Mouse (Mus musculus) lung, postnatal 0 days (tissue): ENCODE results near the gene Smco4. TPM values are rescaled to one million over a fixed set of nuclear protein-coding genes. Genes with fewer than 3 reads are reported as not detected.
A peak's percentile ranks its signal among the peaks of the same experiment; 100 is the strongest.

Source experiments
- ATAC-seq: fragments of 200-750 bp; cut with Nextera tagmentation; 2 replicates; pipeline ENCODE4 v1.8.0; 2017; ENCODE audit warnings: moderate library complexity
- DNase-seq: peaks from one replicate; pipeline ENCODE4 v3.0.0-alpha.2; 2016; ENCODE audit warnings: low spot score
- H3K27ac ChIP-seq: fragments of 300-500 bp; sonication (generic); 2 replicates; pipeline ENCODE4 v1.5.1; 2014; ENCODE audit warnings: antibody characterized with exemption, mild to moderate bottlenecking, low read length, mixed read lengths
- H3K27me3 ChIP-seq: fragments of 300-500 bp; sonication (generic); replicated peaks from 2 replicates; pipeline ENCODE4 v1.6.1; 2014; ENCODE audit warnings: low read length, mixed read lengths; ENCODE audit not compliant: insufficient read depth
- H3K36me3 ChIP-seq: fragments of 300-500 bp; sonication (generic); 2 replicates; pipeline ENCODE4 v1.6.1; 2014; ENCODE audit warnings: low read length, mixed read lengths; ENCODE audit not compliant: insufficient read depth
- H3K4me1 ChIP-seq: fragments of 300-500 bp; sonication (generic); 2 replicates; pipeline ENCODE4 v1.6.1; 2014; ENCODE audit warnings: antibody characterized with exemption, low read depth, low read length, mixed read lengths; ENCODE audit not compliant: insufficient read depth
- H3K4me2 ChIP-seq: fragments of 300-500 bp; sonication (generic); replicated peaks from 2 replicates; pipeline ENCODE4 v1.6.1; 2014; ENCODE audit warnings: low read depth, mild to moderate bottlenecking, low read length, moderate library complexity, mixed read lengths
- H3K4me3 ChIP-seq: fragments of 300-500 bp; sonication (generic); 2 replicates; pipeline ENCODE4 v1.5.1; 2014; ENCODE audit warnings: low read depth, low read length
- H3K9ac ChIP-seq: fragments of 300-500 bp; sonication (generic); replicated peaks from 2 replicates; pipeline ENCODE4 v1.6.1; 2014; ENCODE audit warnings: low read depth, mild to moderate bottlenecking
- H3K9me3 ChIP-seq: fragments of 300-500 bp; sonication (generic); 2 replicates; pipeline ENCODE4 v1.6.1; 2016; ENCODE audit warnings: low read length, mixed read lengths
- CTCF ChIP-seq: IDR thresholded peaks from 2 replicates; pipeline ENCODE4 v1.5.1; 2016; ENCODE audit warnings: antibody characterized with exemption, mild to moderate bottlenecking
- EP300 ChIP-seq: IDR thresholded peaks from 2 replicates; pipeline ENCODE4 v1.6.1; 2016; ENCODE audit warnings: antibody characterized with exemption, mild to moderate bottlenecking, control low read depth
- WGBS: fragments of 180-500 bp; shearing (Covaris S2); extraction: QIAGEN DNeasy Blood & Tissue Kit; methylation state at CpG from one replicate; pipeline ENCODE4 v1.1.7; 2014; 5-methylcytosine and 5-hydroxymethylcytosine counted together
- polyA plus RNA-seq: library from polyadenylated mRNA; unstranded; fragments of >200 nt; fragmentation: Nextera tagmentation; extraction: Ambion mirVana; gene quantifications from 2 replicates; pipeline ENCODE4 v1.2.1, GENCODE M21; 2015

Gene Smco4
- polyA plus RNA-seq, 1 experiment from 2014 or later: 3.8 TPM

DNA sequence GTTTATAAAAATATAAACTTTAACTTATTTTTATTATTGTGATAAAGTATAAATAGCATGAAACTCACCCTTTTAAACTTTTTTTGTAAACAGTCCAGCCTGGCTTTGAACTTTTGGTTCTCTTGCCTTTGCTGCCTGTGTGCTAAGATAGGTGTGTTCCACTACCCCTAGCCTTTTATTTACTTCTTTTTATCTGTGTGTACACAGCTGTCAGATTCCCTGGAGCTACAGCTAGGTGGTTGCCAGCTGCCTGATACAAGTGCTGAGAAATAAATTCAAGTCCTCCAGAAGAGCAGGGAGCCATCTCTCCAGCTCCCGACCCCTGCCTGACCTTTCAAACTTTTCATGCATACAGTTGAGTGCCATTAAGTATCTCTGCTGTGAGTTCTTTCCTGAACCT lies 12.1 kb downstream of the Smco4 start:
- Histone ChIP-seq H3K4me3 (no peak overlapping the region), H3K9ac (no peak overlapping the region), H3K9me3 (no peaks in the 10 kb centered on the region), H3K27me3 (no peaks in the 10 kb centered on the region), H3K27ac (no peak overlapping the region), H3K4me1 (peaks cover 12% of the 10 kb centered on the region; the same call in 1 of the 2 replicates), H3K4me2 (no peak overlapping the region), H3K36me3 (no peaks in the 10 kb centered on the region)
- ATAC-seq (peak; percentile 9; the same call in 1 of the 2 replicates), DNase-seq (no peak)
- 33% methylated on average over 1 of the region's 1 CpGs for WGBS
- TF ChIP-seq CTCF (no peak), EP300 (no peak)

GRCm38 (mm10) chr9:15506863-15507262 lies 13.6 kb downstream of the Smco4 start:
- DNase-seq (no peak), ATAC-seq (no peak)
- 62% methylated on average over 3 of the region's 3 CpGs for WGBS
- Histone ChIP-seq H3K9me3 (no peaks in the 10 kb centered on the region), H3K36me3 (no peaks in the 10 kb centered on the region), H3K4me1 (peaks cover 12% of the 10 kb centered on the region; the same call in 1 of the 2 replicates), H3K27ac (peak overlapping the region; percentile 47), H3K4me3 (no peak overlapping the region), H3K4me2 (no peak overlapping the region), H3K27me3 (no peaks in the 10 kb centered on the region), H3K9ac (no peak overlapping the region)
- TF ChIP-seq CTCF (no peak), EP300 (no peak)

DNA sequence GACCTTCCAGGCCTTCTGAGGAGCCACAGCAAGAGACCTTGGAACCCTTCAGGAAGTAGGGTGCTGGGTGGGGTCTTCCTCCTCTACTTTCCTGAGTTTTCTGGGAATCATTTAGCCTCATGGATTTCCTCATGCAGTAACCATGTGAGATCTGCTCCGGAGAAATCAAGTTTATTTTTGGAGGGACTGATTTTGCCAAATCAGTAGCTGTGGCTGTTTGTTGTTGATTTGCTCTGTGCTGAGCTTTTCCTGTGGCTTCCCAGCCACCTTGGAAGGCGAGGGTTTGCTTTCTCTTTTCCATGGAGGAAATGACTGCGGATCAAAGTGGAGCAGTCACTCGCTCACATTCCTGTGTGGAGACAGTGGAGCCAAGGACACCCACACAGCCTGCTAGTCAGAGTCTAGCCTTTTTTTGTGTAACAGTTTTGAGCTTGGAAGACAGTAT lies 14.2 kb downstream of the Smco4 start:
- H3K4me3 ChIP-seq: no peak overlapping the region
- H3K9me3 ChIP-seq: no peaks in the 10 kb centered on the region
- DNase-seq: no peak
- H3K27me3 ChIP-seq: no peaks in the 10 kb centered on the region
- H3K27ac ChIP-seq: peak overlapping the region; percentile 47
- H3K4me1 ChIP-seq: peaks cover 12% of the 10 kb centered on the region; the same call in 1 of the 2 replicates
- TF ChIP-seq EP300 (peak; percentile 31), CTCF (no peak)
- ATAC-seq: peak; percentile 42
- 31% methylated on average over 4 of the region's 4 CpGs for WGBS
- H3K36me3 ChIP-seq: no peaks in the 10 kb centered on the region
- no peak overlapping the region for H3K4me2 ChIP-seq
- H3K9ac ChIP-seq: no peak overlapping the region

- Histone ChIP-seq H3K9me3 (no peaks in the 10 kb centered on the region), H3K4me3 (no peak overlapping the region), H3K4me1 (peaks cover 12% of the 10 kb centered on the region; the same call in 1 of the 2 replicates), H3K9ac (no peak overlapping the region), H3K4me2 (no peak overlapping the region), H3K36me3 (no peaks in the 10 kb centered on the region), H3K27me3 (no peaks in the 10 kb centered on the region), H3K27ac (no peak overlapping the region)
- 27% methylated on average over 3 of the region's 3 CpGs for WGBS
- ATAC-seq (no peak), DNase-seq (no peak)
- TF ChIP-seq CTCF (no peak), EP300 (no peak)
Observed at GRCm38 (mm10) chr9:15509363-15509762, 16.1 kb downstream of the Smco4 start.

DNA sequence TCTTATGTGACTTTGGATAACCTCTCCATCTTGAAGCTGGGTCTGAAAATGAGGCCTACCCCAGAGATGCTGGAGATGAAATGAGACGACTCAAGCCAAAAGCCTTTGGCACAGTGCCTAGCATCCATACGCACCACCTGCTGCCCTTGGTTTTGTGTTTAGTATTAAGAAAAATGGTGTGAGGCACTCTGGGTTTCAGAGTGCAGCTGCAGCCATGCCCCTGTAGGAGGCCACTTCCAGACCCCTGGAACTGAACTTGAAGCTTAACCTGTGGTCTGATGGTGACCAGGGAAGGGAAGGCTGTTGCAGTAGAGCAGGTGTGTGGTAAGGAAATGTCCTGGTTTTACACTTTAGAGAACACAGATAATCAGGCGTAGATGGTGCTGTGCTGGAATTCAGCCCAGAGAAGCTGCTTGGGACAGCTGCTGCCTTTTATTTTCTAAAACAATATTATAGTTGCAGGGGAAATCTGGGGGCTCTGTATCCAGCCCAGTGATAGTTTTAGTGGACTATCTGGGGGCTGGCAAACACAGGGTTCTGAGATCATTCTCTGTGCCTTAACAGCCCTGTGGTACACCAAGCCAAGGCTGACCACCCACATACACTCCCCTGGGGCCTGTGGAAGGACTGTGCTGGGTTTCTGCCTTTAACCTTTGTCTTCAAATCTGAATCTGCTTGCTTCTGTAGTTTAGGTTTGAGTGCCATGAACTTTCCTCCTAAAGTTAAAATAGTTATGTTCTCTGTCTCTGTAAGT lies 17.5 kb downstream of the Smco4 start:
- Histone ChIP-seq H3K4me1 (peaks cover 12% of the 10 kb centered on the region; the same call in 1 of the 2 replicates), H3K36me3 (no peaks in the 10 kb centered on the region), H3K9me3 (no peaks in the 10 kb centered on the region), H3K4me2 (no peak overlapping the region), H3K9ac (no peak overlapping the region), H3K27ac (no peak overlapping the region), H3K4me3 (no peak overlapping the region), H3K27me3 (no peaks in the 10 kb centered on the region)
- DNase-seq (no peak), ATAC-seq (no peak)
- 43% methylated on average over 3 of the region's 3 CpGs for WGBS
- TF ChIP-seq CTCF (no peak), EP300 (no peak)

DNA sequence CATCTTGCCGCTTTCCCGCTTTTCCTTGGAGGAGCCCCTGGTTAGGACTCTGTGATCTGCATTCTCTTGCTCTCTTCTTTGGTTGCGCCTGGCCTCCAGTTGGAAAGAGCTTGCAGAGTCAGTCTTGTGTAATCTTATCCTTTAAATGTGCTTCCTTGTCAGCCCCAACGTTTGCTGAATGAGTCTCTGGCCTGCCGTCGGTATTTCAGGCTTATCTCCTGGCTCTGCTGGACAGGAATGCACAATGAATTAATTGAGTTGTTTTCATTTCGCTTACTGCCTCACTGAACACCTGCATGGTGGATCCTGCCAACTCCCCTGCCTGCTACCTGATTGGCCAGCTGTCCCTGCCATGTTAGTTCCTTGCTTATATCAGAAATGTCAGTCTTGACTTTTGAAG lies 19.7 kb downstream of the Smco4 start:
- Histone ChIP-seq H3K27ac (no peak overlapping the region), H3K9me3 (no peaks in the 10 kb centered on the region), H3K4me2 (no peak overlapping the region), H3K4me3 (no peak overlapping the region), H3K4me1 (peaks cover 3% of the 10 kb centered on the region; the same call in 1 of the 2 replicates), H3K27me3 (no peaks in the 10 kb centered on the region), H3K36me3 (no peaks in the 10 kb centered on the region), H3K9ac (no peak overlapping the region)
- 41% methylated on average over 7 of the region's 7 CpGs for WGBS
- no peak for TF ChIP-seq EP300
- no peak for TF ChIP-seq CTCF
- ATAC-seq: peak; percentile 29; the same call in 1 of the 2 replicates
- no peak for DNase-seq
